Mouse (Mus musculus) heart, adult 2 months (tissue): ENCODE measurements around the gene Tbc1d16.

ENCODE experiments used
- CTCF ChIP-seq: fragments of 200-600 bp; IDR thresholded peaks from 2 replicates; pipeline ENCODE4 v1.8.1; 2022; ENCODE audit warnings: antibody characterized with exemption, mild to moderate bottlenecking, moderate library complexity
- POLR2A ChIP-seq: fragments of 200-500 bp; IDR thresholded peaks from 2 replicates; pipeline ENCODE4 v1.6.1; 2011; ENCODE audit warnings: mild to moderate bottlenecking, low read depth, low read length, control low read depth; ENCODE audit not compliant: insufficient read depth

- TF ChIP-seq POLR2A (no peak), CTCF (no peak)
Measured at GRCm38 (mm10) chr11:119116992-119117391, 111.3 kb downstream of the Tbc1d16 start.
